Mouse (Mus musculus): ENCODE measurements around the gene Cideb. TPM values are rescaled to one million over a fixed set of nuclear protein-coding genes. Genes with fewer than 3 reads are reported as not detected.

Gene Cideb
- polyA plus RNA-seq, 1 experiment from 2014 or later = 52.7 TPM

- ATAC-seq = no peak
- Histone ChIP-seq H3K4me3 (replicated peaks) (no peak overlapping the region), H3K4me1 (replicated peaks) (peaks cover 23% of the 10 kb centered on the region), H3K4me2 (replicated peaks) (no peak overlapping the region), H3K9ac (no peak overlapping the region), H3K9me3 (no peaks in the 10 kb centered on the region), H3K27ac (no peak overlapping the region), H3K36me3 (no peaks in the 10 kb centered on the region), H3K27me3 (replicated peaks) (peaks cover 6% of the 10 kb centered on the region; the same call in 1 of the 2 replicates)
- WGBS = 84% methylated on average over 11 of the region's 11 CpGs
Observed at GRCm38 (mm10) chr14:55780736-55781135, 22.5 kb upstream of the Cideb start.

GRCm38 (mm10) chr14:55779656-55780055 lies 21.4 kb upstream of the Cideb start:
- Histone ChIP-seq H3K4me3 (replicated peaks) (no peak overlapping the region), H3K27ac (no peak overlapping the region), H3K36me3 (no peaks in the 10 kb centered on the region), H3K4me2 (replicated peaks) (no peak overlapping the region), H3K27me3 (replicated peaks) (peaks cover 6% of the 10 kb centered on the region; the same call in 1 of the 2 replicates), H3K9ac (no peak overlapping the region), H3K9me3 (no peaks in the 10 kb centered on the region), H3K4me1 (replicated peaks) (peaks cover 23% of the 10 kb centered on the region)
- no peak for ATAC-seq
- WGBS = 56% methylated on average over 16 of the region's 16 CpGs

- no peaks in the 10 kb centered on the region for H3K9me3 ChIP-seq
- peaks cover 3% of the 10 kb centered on the region; the same call in 1 of the 2 replicates for H3K27me3 ChIP-seq (replicated peaks)
- peaks cover 20% of the 10 kb centered on the region for H3K4me1 ChIP-seq (replicated peaks)
- H3K27ac ChIP-seq = no peak overlapping the region
- ATAC-seq = no peak
- H3K4me3 ChIP-seq (replicated peaks) = no peak overlapping the region
- H3K4me2 ChIP-seq (replicated peaks) = no peak overlapping the region
- no peaks in the 10 kb centered on the region for H3K36me3 ChIP-seq
- WGBS = 89% methylated on average over 15 of the region's 15 CpGs
- no peak overlapping the region for H3K9ac ChIP-seq
Observed at GRCm38 (mm10) chr14:55778686-55779085, 20.4 kb upstream of the Cideb start.

DNA sequence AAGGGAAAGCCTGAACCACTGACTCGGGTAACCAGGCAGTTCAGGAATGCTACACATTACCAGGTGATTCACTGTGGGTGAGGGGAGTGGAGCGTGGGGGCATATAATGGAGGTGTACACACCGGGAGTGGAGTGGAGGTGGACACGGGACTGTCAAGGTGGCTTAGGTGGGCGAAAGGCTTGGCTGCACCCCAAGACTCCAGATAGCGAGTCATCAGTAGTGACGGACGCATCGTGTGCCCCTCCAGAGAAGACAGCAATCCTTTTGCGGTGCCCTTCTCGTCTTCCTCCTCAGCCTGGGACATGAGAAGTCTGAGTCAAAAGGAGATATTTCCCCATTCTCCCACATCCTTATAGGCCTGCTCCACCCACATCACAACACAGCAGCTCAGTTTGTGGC lies 19.5 kb upstream of the Cideb start:
- Histone ChIP-seq H3K27me3 (replicated peaks) (0 out of 2 replicates have a peak, but pooled peaks cover 3% of the 10 kb centered on the region), H3K27ac (no peak overlapping the region), H3K36me3 (no peaks in the 10 kb centered on the region), H3K4me2 (replicated peaks) (no peak overlapping the region), H3K9me3 (no peaks in the 10 kb centered on the region), H3K4me3 (replicated peaks) (no peak overlapping the region), H3K9ac (no peak overlapping the region), H3K4me1 (replicated peaks) (peaks cover 15% of the 10 kb centered on the region)
- WGBS = 83% methylated on average over 11 of the region's 11 CpGs
- ATAC-seq = no peak

DNA sequence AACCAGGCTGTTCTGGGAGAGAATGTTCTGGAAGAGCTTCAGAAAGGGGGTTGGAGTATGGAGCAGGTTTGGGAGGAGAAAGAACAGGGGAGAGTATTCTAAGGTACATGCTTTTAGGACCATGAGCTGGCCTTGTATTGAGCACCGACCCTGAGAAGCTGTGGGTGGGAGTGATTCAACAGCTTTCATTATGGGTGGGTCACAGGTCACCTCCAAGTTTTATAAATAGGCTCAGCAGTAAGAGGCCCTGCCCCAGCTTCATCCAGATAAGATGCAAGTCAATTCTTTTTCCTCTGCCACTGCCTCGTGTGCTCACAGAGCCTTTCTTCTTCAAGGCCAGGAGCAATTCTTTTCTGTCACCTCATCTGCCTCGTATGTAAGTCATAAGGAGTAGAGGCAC lies 18.9 kb upstream of the Cideb start:
- 14% methylated on average over 3 of the region's 3 CpGs for WGBS
- no peak overlapping the region for H3K4me3 ChIP-seq (replicated peaks)
- H3K9me3 ChIP-seq = no peaks in the 10 kb centered on the region
- H3K36me3 ChIP-seq = no peaks in the 10 kb centered on the region
- no peak overlapping the region for H3K9ac ChIP-seq
- peak; percentile 52; the same call in 1 of the 2 replicates for ATAC-seq
- H3K27ac ChIP-seq = 0 out of 2 replicates have a peak overlapping the region, but pooled peaks have one; percentile 10
- H3K27me3 ChIP-seq (replicated peaks) = no peaks in the 10 kb centered on the region
- peaks cover 10% of the 10 kb centered on the region for H3K4me1 ChIP-seq (replicated peaks)
- H3K4me2 ChIP-seq (replicated peaks) = no peak overlapping the region

DNA sequence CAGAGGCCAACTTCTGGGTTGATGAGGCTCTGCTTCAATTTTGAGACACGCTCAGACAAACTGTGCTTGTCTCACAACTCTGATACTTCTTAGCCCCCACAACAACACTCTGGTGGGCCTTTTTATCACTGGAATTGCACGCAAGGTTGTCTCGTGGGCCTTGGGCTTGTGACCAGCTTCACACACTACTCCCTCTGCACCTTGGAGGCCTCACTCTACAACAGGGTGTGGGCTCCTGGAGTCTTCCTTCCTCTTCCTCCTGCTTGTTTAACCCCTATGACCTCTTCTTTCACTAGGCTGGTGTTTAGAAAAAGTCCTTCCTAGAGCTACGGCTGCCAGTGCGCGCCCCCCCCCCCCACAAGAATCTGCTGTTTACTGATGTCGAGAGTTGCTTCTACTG lies 18.5 kb upstream of the Cideb start:
- 39% methylated on average over 7 of the region's 7 CpGs for WGBS
- H3K27ac ChIP-seq = 0 out of 2 replicates have a peak overlapping the region, but pooled peaks have one; percentile 10

DNA sequence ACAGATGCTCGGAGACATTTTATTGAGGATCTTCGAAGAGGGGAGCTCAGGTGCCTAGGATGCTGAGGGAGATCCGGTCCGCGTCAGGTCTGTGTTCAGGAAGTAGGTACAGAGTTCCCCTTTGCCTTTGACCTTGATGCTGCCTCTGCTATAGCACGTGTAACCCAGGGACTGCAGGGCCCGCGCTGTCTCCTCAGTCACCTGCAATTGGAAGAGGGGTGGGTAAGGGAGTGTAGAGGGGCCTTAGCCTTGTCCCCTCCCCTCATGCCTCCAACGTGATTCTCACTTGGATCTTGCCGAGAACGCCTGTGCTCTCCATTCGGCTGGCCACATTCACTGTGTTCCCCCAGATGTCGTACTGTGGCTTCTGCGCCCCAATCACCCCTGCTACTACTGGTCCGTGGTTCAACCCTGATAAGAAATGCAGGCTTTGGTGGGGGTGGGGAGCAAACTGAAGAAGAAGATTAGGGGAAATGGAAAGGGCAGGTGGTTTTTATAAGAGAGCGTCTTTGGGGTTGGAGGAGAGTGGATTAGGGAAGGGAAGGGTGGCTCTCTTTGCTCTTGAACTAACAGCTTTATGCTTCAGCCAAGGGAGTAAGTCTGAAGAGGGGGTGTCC lies 10.9 kb upstream of the Cideb start:
- no peak overlapping the region for H3K9ac ChIP-seq
- H3K27ac ChIP-seq = no peak overlapping the region
- H3K9me3 ChIP-seq = no peaks in the 10 kb centered on the region
- peaks cover 6% of the 10 kb centered on the region; the same call in 1 of the 2 replicates for H3K4me1 ChIP-seq (replicated peaks)
- no peak for ATAC-seq
- H3K27me3 ChIP-seq (replicated peaks) = peaks cover 13% of the 10 kb centered on the region
- 74% methylated on average over 16 of the region's 16 CpGs for WGBS
- no peak overlapping the region for H3K4me2 ChIP-seq (replicated peaks)
- no peaks in the 10 kb centered on the region for H3K36me3 ChIP-seq
- no peak overlapping the region for H3K4me3 ChIP-seq (replicated peaks)

More for the DNA sequence above, 18.5 kb upstream of the Cideb start:
- Histone ChIP-seq H3K4me1 (replicated peaks) (peaks cover 9% of the 10 kb centered on the region), H3K36me3 (no peaks in the 10 kb centered on the region), H3K9me3 (no peaks in the 10 kb centered on the region), H3K27me3 (replicated peaks) (no peaks in the 10 kb centered on the region; the same call in 1 of the 2 replicates), H3K4me2 (replicated peaks) (no peak overlapping the region), H3K9ac (no peak overlapping the region), H3K4me3 (replicated peaks) (no peak overlapping the region)
- peak; percentile 30; the same call in 1 of the 2 replicates for ATAC-seq

GRCm38 (mm10) chr14:55768555-55768954 lies 10.3 kb upstream of the Cideb start:
- WGBS = 84% methylated on average over 6 of the region's 6 CpGs
- H3K9me3 ChIP-seq = no peaks in the 10 kb centered on the region
- peak overlapping the region; percentile 93; the same call in 1 of the 2 replicates for H3K4me2 ChIP-seq (replicated peaks)
- H3K27me3 ChIP-seq (replicated peaks) = peaks cover 14% of the 10 kb centered on the region
- H3K36me3 ChIP-seq = no peaks in the 10 kb centered on the region
- H3K27ac ChIP-seq = no peak overlapping the region
- H3K4me3 ChIP-seq (replicated peaks) = no peak overlapping the region
- peaks cover 6% of the 10 kb centered on the region; the same call in 1 of the 2 replicates for H3K4me1 ChIP-seq (replicated peaks)
- ATAC-seq = no peak
- H3K9ac ChIP-seq = no peak overlapping the region

- H3K9me3 ChIP-seq = no peaks in the 10 kb centered on the region
- peak overlapping the region; percentile 41 for H3K4me3 ChIP-seq (replicated peaks)
- H3K4me2 ChIP-seq (replicated peaks) = peak overlapping the region; percentile 93
- H3K9ac ChIP-seq = peak overlapping the region; percentile 58
- 12% methylated on average over 52 of the region's 52 CpGs for WGBS
- no peaks in the 10 kb centered on the region for H3K36me3 ChIP-seq
- ATAC-seq = peak; percentile 73
- H3K4me1 ChIP-seq (replicated peaks) = peaks cover 7% of the 10 kb centered on the region; the same call in 1 of the 2 replicates
- peaks cover 14% of the 10 kb centered on the region for H3K27me3 ChIP-seq (replicated peaks)
- H3K27ac ChIP-seq = no peak overlapping the region
Observed at GRCm38 (mm10) chr14:55767519-55768414, 9.5 kb upstream of the Cideb start.

- Histone ChIP-seq H3K4me3 (replicated peaks) (no peak within 1 kb of the TSS), H3K27me3 (replicated peaks) (peaks cover 25% of the 10 kb centered on the region), H3K4me1 (replicated peaks) (peaks cover 17% of the 10 kb centered on the region), H3K36me3 (no peaks in the 10 kb centered on the region), H3K9ac (no peak within 1 kb of the TSS), H3K27ac (no peak within 1 kb of the TSS), H3K4me2 (replicated peaks) (no peak within 1 kb of the TSS), H3K9me3 (no peaks in the 10 kb centered on the region)
- no peak for ATAC-seq
- WGBS = 64% methylated on average over 4 of the region's 4 CpGs
Observed at GRCm38 (mm10) chr14:55765696-55766095, 7.4 kb upstream of the Cideb start, which contains the start of gene Ltb4r1. Gene Ltb4r1, plus strand, starts transcription at chr14:55765962.

DNA sequence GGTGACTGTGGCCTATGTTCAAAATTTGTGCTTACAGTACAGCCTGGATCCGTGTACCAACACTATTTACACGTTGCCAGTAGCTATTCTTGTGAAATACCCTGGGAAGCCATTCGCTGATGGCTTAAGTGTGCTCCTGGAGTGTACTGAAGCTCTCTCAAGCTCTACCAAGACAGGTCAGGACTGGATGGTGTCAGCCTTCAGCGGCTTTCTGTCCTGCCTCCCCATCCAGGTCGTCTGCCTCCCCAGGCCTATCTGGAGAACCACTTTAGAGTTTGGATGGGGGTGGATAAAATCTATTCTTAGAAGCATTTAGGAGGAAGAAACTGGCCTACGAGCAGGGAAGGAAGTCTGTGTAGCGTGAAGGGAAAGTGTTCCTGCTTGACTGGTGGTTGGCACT lies 4.9 kb upstream of the Cideb start:
- no peaks in the 10 kb centered on the region for H3K9me3 ChIP-seq
- peak overlapping the region; percentile 100 for H3K4me2 ChIP-seq (replicated peaks)
- 0 out of 2 replicates have a peak overlapping the region, but pooled peaks have one; percentile 74 for H3K9ac ChIP-seq
- no peak for ATAC-seq
- no peaks in the 10 kb centered on the region for H3K36me3 ChIP-seq
- H3K27ac ChIP-seq = no peak overlapping the region
- H3K4me3 ChIP-seq (replicated peaks) = no peak overlapping the region
- peaks cover 17% of the 10 kb centered on the region for H3K4me1 ChIP-seq (replicated peaks)
- 59% methylated on average over 7 of the region's 7 CpGs for WGBS
- H3K27me3 ChIP-seq (replicated peaks) = peaks cover 25% of the 10 kb centered on the region
